Mouse (Mus musculus): ENCODE data around the gene Eml1.

DNA sequence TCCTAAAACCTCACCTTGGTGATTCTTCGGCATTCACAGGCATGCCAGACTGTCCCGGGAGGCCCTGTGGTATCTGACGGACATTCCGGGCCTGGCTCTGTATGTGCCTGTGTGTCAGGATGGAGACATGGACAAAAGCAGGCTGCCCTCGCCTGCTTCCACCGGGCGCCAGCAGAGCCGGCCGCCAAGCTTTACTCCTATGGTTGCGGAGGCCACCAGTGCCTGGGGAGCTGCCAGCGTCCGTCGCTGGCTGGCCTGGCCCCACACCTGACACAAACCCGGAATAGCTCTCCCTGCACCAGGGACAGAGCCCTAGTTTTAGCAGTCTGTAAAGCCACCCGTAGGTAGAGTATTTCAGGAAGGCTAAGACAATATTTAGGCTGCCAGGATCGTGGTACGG is 1.5 kb downstream of the Eml1 start:
- TF ChIP-seq ZNF384 (IDR thresholded peaks at IDR 0.05; ENCODE audit: low read depth, low read length) (no peak), CHD2 (IDR thresholded peaks at IDR 0.05; ENCODE audit: low read depth, low read length) (no peak)
